Mouse (Mus musculus): ENCODE measurements around the gene Dnajc2. TPM values are rescaled to one million over a fixed set of nuclear protein-coding genes. Genes with fewer than 3 reads are reported as not detected.

Gene Dnajc2
- polyA plus RNA-seq, 1 experiment from 2014 or later = 27.1 TPM

DNA sequence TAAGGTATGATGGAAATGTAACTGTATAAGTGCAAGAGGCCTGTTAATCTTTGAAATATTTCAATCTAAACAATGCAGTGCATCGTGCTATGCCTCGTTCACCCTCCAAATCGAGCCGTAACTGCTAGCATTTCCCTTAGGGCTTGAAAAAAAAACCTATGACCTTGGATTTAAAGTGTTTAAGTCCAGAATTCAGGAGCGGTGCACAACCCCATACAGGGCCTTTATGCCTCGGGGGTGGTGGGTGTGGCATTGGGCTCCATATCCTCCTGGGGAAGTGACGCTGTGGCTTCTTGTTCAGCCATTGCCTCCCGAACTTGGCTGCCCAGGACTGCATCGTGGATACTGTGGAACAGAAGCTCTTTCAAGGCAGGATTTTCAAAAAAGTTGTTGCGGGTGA, 25.9 kb upstream of the Dnajc2 start:
- H3K9ac ChIP-seq (replicated peaks) = no peak overlapping the region
- no peak for ATAC-seq
- H3K4me2 ChIP-seq (ENCODE audit: low read depth, low read length) = no peak overlapping the region
- WGBS (ENCODE audit: insufficient replicate concordance) = 69% methylated on average over 10 of the region's 10 CpGs
- H3K27ac ChIP-seq (ENCODE audit: low read depth) = no peak overlapping the region
- no peak for DNase-seq
- no peaks in the 10 kb centered on the region for H3K36me3 ChIP-seq (replicated peaks; ENCODE audit: insufficient read depth, low read length)
- no peak for TF ChIP-seq EP300 (IDR thresholded peaks at IDR 0.05; ENCODE audit: low read depth)
- TF ChIP-seq CTCF (IDR thresholded peaks at IDR 0.05; ENCODE audit: low read depth) = no peak
- H3K4me1 ChIP-seq (ENCODE audit: insufficient read depth) = no peaks in the 10 kb centered on the region
- H3K27me3 ChIP-seq (ENCODE audit: insufficient read depth, low read length) = no peaks in the 10 kb centered on the region
- H3K9me3 ChIP-seq (ENCODE audit: low read length) = no peaks in the 10 kb centered on the region
- no peak overlapping the region for H3K4me3 ChIP-seq (ENCODE audit: low read depth, low read length)

DNA sequence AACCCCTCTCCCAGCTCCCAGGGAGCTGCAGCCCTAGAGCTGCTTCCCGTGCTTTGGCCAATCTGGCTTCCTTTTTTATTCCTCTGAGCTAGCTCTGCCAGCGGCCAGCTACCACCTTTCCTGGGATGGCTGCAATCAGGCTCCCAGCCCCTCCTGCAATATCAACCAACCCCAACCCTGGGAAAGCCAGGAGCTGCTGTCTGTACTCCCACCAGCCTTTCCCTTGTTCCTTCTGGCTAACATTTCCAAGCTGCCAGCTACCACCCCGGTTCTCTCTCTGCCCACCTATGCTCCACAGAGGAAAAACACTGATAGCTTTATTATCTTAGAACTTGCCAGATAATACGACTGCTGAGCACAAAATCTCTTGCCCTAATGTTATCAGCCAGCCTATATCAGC, 19.8 kb upstream of the Dnajc2 start:
- 65% methylated on average over 4 of the region's 4 CpGs for WGBS (ENCODE audit: insufficient replicate concordance)
- Histone ChIP-seq H3K36me3 (replicated peaks; ENCODE audit: insufficient read depth, low read length) (peaks cover 32% of the 10 kb centered on the region), H3K27ac (ENCODE audit: low read depth) (no peak overlapping the region), H3K4me1 (ENCODE audit: insufficient read depth) (no peaks in the 10 kb centered on the region), H3K27me3 (ENCODE audit: insufficient read depth, low read length) (no peaks in the 10 kb centered on the region), H3K9me3 (ENCODE audit: low read length) (no peaks in the 10 kb centered on the region), H3K4me3 (ENCODE audit: low read depth, low read length) (no peak overlapping the region), H3K9ac (replicated peaks) (no peak overlapping the region), H3K4me2 (ENCODE audit: low read depth, low read length) (no peak overlapping the region)
- TF ChIP-seq EP300 (IDR thresholded peaks at IDR 0.05; ENCODE audit: low read depth) = no peak
- DNase-seq (no peak), ATAC-seq (no peak)

GRCm38 (mm10) chr5:21803691-21804188, 18.7 kb upstream of the Dnajc2 start:
- no peak for TF ChIP-seq CTCF (IDR thresholded peaks at IDR 0.05; ENCODE audit: low read depth)
- no peak for TF ChIP-seq EP300 (IDR thresholded peaks at IDR 0.05; ENCODE audit: low read depth)
- H3K4me1 ChIP-seq (ENCODE audit: insufficient read depth) = no peaks in the 10 kb centered on the region
- no peak overlapping the region for H3K27ac ChIP-seq (ENCODE audit: low read depth)
- no peaks in the 10 kb centered on the region for H3K9me3 ChIP-seq (ENCODE audit: low read length)
- no peak overlapping the region for H3K9ac ChIP-seq (replicated peaks)
- peaks cover 42% of the 10 kb centered on the region for H3K36me3 ChIP-seq (replicated peaks; ENCODE audit: insufficient read depth, low read length)
- no peak overlapping the region for H3K4me3 ChIP-seq (ENCODE audit: low read depth, low read length)
- WGBS (ENCODE audit: insufficient replicate concordance) = 95% methylated on average over 12 of the region's 12 CpGs
- no peak overlapping the region for H3K4me2 ChIP-seq (ENCODE audit: low read depth, low read length)
- ATAC-seq = no peak
- no peak for DNase-seq
- H3K27me3 ChIP-seq (ENCODE audit: insufficient read depth, low read length) = no peaks in the 10 kb centered on the region

GRCm38 (mm10) chr5:21802907-21803306, 17.9 kb upstream of the Dnajc2 start:
- Histone ChIP-seq H3K27ac (ENCODE audit: low read depth) (no peak overlapping the region), H3K9ac (replicated peaks) (no peak overlapping the region), H3K4me2 (ENCODE audit: low read depth, low read length) (no peak overlapping the region), H3K4me3 (ENCODE audit: low read depth, low read length) (no peak overlapping the region), H3K9me3 (ENCODE audit: low read length) (no peaks in the 10 kb centered on the region), H3K36me3 (replicated peaks; ENCODE audit: insufficient read depth, low read length) (peaks cover 49% of the 10 kb centered on the region), H3K4me1 (ENCODE audit: insufficient read depth) (no peaks in the 10 kb centered on the region), H3K27me3 (ENCODE audit: insufficient read depth, low read length) (no peaks in the 10 kb centered on the region)
- ATAC-seq (no peak), DNase-seq (no peak)
- TF ChIP-seq EP300 (IDR thresholded peaks at IDR 0.05; ENCODE audit: low read depth) = no peak
- no peak for TF ChIP-seq CTCF (IDR thresholded peaks at IDR 0.05; ENCODE audit: low read depth)
- 96% methylated on average over 9 of the region's 9 CpGs for WGBS (ENCODE audit: insufficient replicate concordance)

- Histone ChIP-seq H3K4me2 (ENCODE audit: low read depth, low read length) (no peak overlapping the region), H3K27ac (ENCODE audit: low read depth) (no peak overlapping the region), H3K27me3 (ENCODE audit: insufficient read depth, low read length) (no peaks in the 10 kb centered on the region), H3K9me3 (ENCODE audit: low read length) (no peaks in the 10 kb centered on the region), H3K4me1 (ENCODE audit: insufficient read depth) (peaks cover 12% of the 10 kb centered on the region; the same call in 1 of the 2 replicates), H3K9ac (replicated peaks) (no peak overlapping the region), H3K4me3 (ENCODE audit: low read depth, low read length) (no peak overlapping the region), H3K36me3 (replicated peaks; ENCODE audit: insufficient read depth, low read length) (peaks cover 28% of the 10 kb centered on the region)
- ATAC-seq (no peak), DNase-seq (no peak)
- TF ChIP-seq CTCF (IDR thresholded peaks at IDR 0.05; ENCODE audit: low read depth) (no peak), EP300 (IDR thresholded peaks at IDR 0.05; ENCODE audit: low read depth) (no peak)
Observed at GRCm38 (mm10) chr5:21792166-21792565, 7.1 kb upstream of the Dnajc2 start.

DNA sequence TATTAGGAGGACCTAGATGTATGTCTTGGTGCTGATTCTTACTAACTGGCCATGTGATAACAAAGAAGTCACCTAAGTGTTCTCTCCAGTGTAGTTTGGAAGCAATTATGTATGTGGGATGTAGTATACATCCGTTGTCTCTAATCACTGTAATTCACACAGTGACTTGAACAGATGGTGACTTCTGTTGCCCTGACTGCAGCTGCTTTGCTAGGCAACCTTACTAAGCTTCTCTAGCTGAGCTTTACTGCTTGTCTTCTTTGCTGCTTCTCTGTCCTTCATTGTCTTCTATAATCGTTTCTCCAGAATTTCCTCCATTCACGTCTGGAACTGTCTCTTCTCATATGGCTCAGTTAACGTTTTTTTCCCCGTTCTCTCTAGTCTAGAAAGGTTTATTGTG, 4.0 kb upstream of the Dnajc2 start:
- no peak overlapping the region for H3K9ac ChIP-seq (replicated peaks)
- H3K27ac ChIP-seq (ENCODE audit: low read depth) = no peak overlapping the region
- peak overlapping the region; percentile 100; the same call in 1 of the 2 replicates for H3K4me2 ChIP-seq (ENCODE audit: low read depth, low read length)
- no peak overlapping the region for H3K4me3 ChIP-seq (ENCODE audit: low read depth, low read length)
- peaks cover 10% of the 10 kb centered on the region; the same call in 1 of the 2 replicates for H3K36me3 ChIP-seq (replicated peaks; ENCODE audit: insufficient read depth, low read length)
- TF ChIP-seq CTCF (IDR thresholded peaks at IDR 0.05; ENCODE audit: low read depth) = no peak
- no peak for TF ChIP-seq EP300 (IDR thresholded peaks at IDR 0.05; ENCODE audit: low read depth)
- WGBS (ENCODE audit: insufficient replicate concordance) = 66% methylated on average over 5 of the region's 5 CpGs
- ATAC-seq (no peak), DNase-seq (no peak)
- H3K27me3 ChIP-seq (ENCODE audit: insufficient read depth, low read length) = no peaks in the 10 kb centered on the region
- no peaks in the 10 kb centered on the region for H3K9me3 ChIP-seq (ENCODE audit: low read length)
- H3K4me1 ChIP-seq (ENCODE audit: insufficient read depth) = peaks cover 22% of the 10 kb centered on the region
